Mouse (Mus musculus) C2C12 (cell line): ENCODE measurements around the gene Zbtb40. TPM values are rescaled to one million over a fixed set of nuclear protein-coding genes. Genes with fewer than 3 reads are reported as not detected.
A peak's percentile ranks its signal among the peaks of the same experiment; 100 is the strongest.

Experiments used
- H3K27me3 ChIP-seq: one replicate; pipeline ENCODE4 v1.6.1; 2011; ENCODE audit not compliant: control insufficient read depth, insufficient read depth, insufficient read length
- H3K36me3 ChIP-seq: one replicate; pipeline ENCODE4 v1.6.1; 2011; ENCODE audit not compliant: control insufficient read depth, insufficient read depth
- H3K4me3 ChIP-seq: one replicate; pipeline ENCODE4 v1.5.1; 2011; ENCODE audit warnings: mild to moderate bottlenecking, control low read depth; ENCODE audit not compliant: poor library complexity, insufficient read depth, severe bottlenecking
- H3K79me2 ChIP-seq: one replicate; pipeline ENCODE4 v1.6.1; 2011; ENCODE audit not compliant: control insufficient read depth, insufficient read depth
- H3K79me3 ChIP-seq: one replicate; pipeline ENCODE4 v1.6.1; 2011; ENCODE audit warnings: low read depth, control low read depth
- H3ac ChIP-seq: one replicate; pipeline ENCODE3; 2011; ENCODE audit warnings: low read depth; ENCODE audit not compliant: control insufficient read depth, insufficient read length
- CEBPB ChIP-seq: IDR thresholded peaks from one replicate; pipeline ENCODE4 v1.6.1; 2011; ENCODE audit warnings: low read depth, mild to moderate bottlenecking, control low read depth, moderate library complexity
- CTCF ChIP-seq: IDR thresholded peaks from one replicate; pipeline ENCODE4 v1.5.1; 2011; ENCODE audit not compliant: control insufficient read depth, insufficient read depth, insufficient read length
- FOSL1 ChIP-seq: IDR thresholded peaks from one replicate; pipeline ENCODE4 v1.8.0; 2011; ENCODE audit warnings: mild to moderate bottlenecking, low read length; ENCODE audit not compliant: poor library complexity, insufficient read depth, severe bottlenecking
- MAX ChIP-seq: IDR thresholded peaks from one replicate; pipeline ENCODE4 v1.6.1; 2011; ENCODE audit warnings: mild to moderate bottlenecking, control low read depth
- MYOD1 ChIP-seq: IDR thresholded peaks from one replicate; pipeline ENCODE4 v1.6.1; 2011; ENCODE audit warnings: low read depth; ENCODE audit not compliant: control insufficient read depth, insufficient read length
- MYOG ChIP-seq: IDR thresholded peaks from one replicate; pipeline ENCODE4 v1.6.1; 2011; ENCODE audit not compliant: control insufficient read depth, insufficient read length; ENCODE audit errors: extremely low read depth
- USF1 ChIP-seq: IDR thresholded peaks from one replicate; pipeline ENCODE4 v1.6.1; 2011; ENCODE audit warnings: low read depth, mild to moderate bottlenecking, control low read depth, moderate library complexity
- polyA plus RNA-seq: library from polyadenylated mRNA; unstranded; fragments of >200 nt; fragmentation: generic; extraction: Trizol; gene quantifications from one replicate; pipeline ENCODE4 v1.2.1, GENCODE M21; 2012; ENCODE audit warnings: missing spikeins

Gene Zbtb40
- polyA plus RNA-seq, 1 experiment: 9.1 TPM

GRCm38 (mm10) chr4:137033115-137033887 is 15.3 kb downstream of the Zbtb40 start:
- Histone ChIP-seq H3K79me3 (peaks cover 10% of the 10 kb centered on the region), H3ac (no peak overlapping the region), H3K4me3 (no peak overlapping the region), H3K27me3 (no peaks in the 10 kb centered on the region), H3K79me2 (peaks cover 30% of the 10 kb centered on the region), H3K36me3 (no peaks in the 10 kb centered on the region)
- no peak for TF ChIP-seq MYOG
- TF ChIP-seq CEBPB: no peak
- no peak for TF ChIP-seq CTCF
- no peak for TF ChIP-seq MAX
- TF ChIP-seq FOSL1: no peak
- TF ChIP-seq USF1: no peak
- no peak for TF ChIP-seq MYOD1

DNA sequence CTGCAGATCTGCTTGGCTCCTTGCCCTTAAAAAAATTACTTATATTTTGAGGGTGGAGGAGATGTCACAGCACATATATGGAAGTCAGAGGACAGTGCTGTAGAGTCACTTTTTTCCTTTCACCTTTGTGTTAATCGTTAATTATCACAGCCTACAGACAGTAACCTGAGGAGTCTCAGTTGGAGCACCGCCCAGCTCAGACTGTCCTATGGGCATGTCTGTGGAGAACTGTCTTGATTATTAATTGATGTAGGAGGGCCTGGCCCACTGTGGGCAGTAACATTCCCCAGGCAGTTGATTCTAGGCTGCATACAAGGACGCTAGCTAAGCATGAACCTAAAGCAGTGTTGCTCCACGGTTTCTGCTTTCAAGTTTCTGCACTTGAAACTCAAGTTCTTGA is 16.1 kb downstream of the Zbtb40 start:
- TF ChIP-seq FOSL1 (no peak), CEBPB (no peak), MAX (no peak), MYOD1 (no peak), USF1 (no peak), CTCF (no peak), MYOG (no peak)
- H3K79me2 ChIP-seq: peaks cover 28% of the 10 kb centered on the region
- H3K36me3 ChIP-seq: no peaks in the 10 kb centered on the region
- no peaks in the 10 kb centered on the region for H3K27me3 ChIP-seq
- no peak overlapping the region for H3ac ChIP-seq
- no peak overlapping the region for H3K4me3 ChIP-seq
- peaks cover 10% of the 10 kb centered on the region for H3K79me3 ChIP-seq

GRCm38 (mm10) chr4:137031319-137031718 is 17.3 kb downstream of the Zbtb40 start:
- Histone ChIP-seq H3K79me3 (peaks cover 10% of the 10 kb centered on the region), H3K79me2 (peaks cover 31% of the 10 kb centered on the region), H3ac (no peak overlapping the region), H3K36me3 (no peaks in the 10 kb centered on the region), H3K27me3 (no peaks in the 10 kb centered on the region), H3K4me3 (no peak overlapping the region)
- no peak for TF ChIP-seq CTCF
- TF ChIP-seq MYOG: no peak
- TF ChIP-seq USF1: no peak
- TF ChIP-seq CEBPB: no peak
- TF ChIP-seq MAX: no peak

DNA sequence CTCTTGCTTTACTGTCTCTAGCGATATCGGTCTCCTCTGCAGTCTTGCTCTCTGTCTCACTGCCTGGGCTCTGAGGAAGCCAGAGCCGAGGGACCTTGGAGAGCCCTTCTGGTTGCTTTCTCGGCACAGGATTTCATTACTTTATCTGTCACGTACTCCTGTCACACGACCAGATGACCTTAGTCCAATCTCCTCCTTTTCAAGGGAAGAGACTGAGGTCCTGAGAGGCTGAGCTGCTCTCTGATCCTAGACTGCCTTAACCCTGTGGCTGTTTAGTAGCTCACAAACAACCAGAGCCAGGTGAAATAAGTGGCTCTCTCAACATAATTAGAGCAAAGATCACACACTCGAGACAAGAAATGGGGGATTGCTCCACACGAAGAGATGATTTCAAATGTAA is 19.3 kb downstream of the Zbtb40 start:
- Histone ChIP-seq H3K79me2 (peaks cover 37% of the 10 kb centered on the region), H3ac (no peak overlapping the region), H3K36me3 (no peaks in the 10 kb centered on the region), H3K27me3 (no peaks in the 10 kb centered on the region), H3K4me3 (no peak overlapping the region), H3K79me3 (peaks cover 13% of the 10 kb centered on the region)
- TF ChIP-seq MYOD1: no peak
- TF ChIP-seq CEBPB: no peak
- TF ChIP-seq USF1: no peak
- TF ChIP-seq MYOG: no peak
- no peak for TF ChIP-seq FOSL1
- no peak for TF ChIP-seq MAX
- no peak for TF ChIP-seq CTCF

- H3ac ChIP-seq: no peak overlapping the region
- no peaks in the 10 kb centered on the region for H3K27me3 ChIP-seq
Measured at GRCm38 (mm10) chr4:137027051-137027450, 21.6 kb downstream of the Zbtb40 start.

DNA sequence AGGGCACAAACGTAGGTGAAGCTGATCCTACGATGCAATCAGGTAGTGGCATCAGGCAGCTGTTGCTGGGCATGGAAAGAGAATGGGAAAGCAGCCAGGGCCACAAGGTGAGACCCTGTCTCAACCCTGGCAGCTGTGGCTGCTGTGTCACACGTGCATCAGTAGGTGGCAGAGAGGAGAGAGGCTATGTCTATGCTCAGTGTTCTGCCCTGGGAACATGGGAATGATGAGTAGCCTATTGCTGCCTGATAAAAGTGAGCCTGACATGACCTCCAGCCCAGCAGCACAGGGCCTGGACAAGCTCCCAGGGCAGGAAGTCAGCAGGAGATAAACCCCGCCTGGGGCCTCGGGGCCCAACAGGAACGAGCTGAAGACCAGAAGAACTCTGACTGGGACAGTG is 23.0 kb downstream of the Zbtb40 start:
- TF ChIP-seq CTCF: no peak
- no peak for TF ChIP-seq USF1
- no peak for TF ChIP-seq FOSL1
- TF ChIP-seq MYOD1: no peak
- TF ChIP-seq MAX: no peak
- TF ChIP-seq CEBPB: no peak
- no peak for TF ChIP-seq MYOG

More at GRCm38 (mm10) chr4:137027051-137027450, 21.6 kb downstream of the Zbtb40 start:
- H3K79me3 ChIP-seq: peaks cover 12% of the 10 kb centered on the region
- H3K79me2 ChIP-seq: peaks cover 29% of the 10 kb centered on the region
- H3K4me3 ChIP-seq: no peak overlapping the region
- TF ChIP-seq MYOD1: peak; percentile 7
- TF ChIP-seq CEBPB: no peak
- no peaks in the 10 kb centered on the region for H3K36me3 ChIP-seq

More for the DNA sequence above, 23.0 kb downstream of the Zbtb40 start:
- Histone ChIP-seq H3K36me3 (no peaks in the 10 kb centered on the region), H3K79me2 (peaks cover 17% of the 10 kb centered on the region), H3K79me3 (peaks cover 11% of the 10 kb centered on the region), H3K27me3 (no peaks in the 10 kb centered on the region), H3K4me3 (no peak overlapping the region), H3ac (no peak overlapping the region)
